12 mouse cellular contexts compared by ENCODE assay signal in the genomic region with DNA sequence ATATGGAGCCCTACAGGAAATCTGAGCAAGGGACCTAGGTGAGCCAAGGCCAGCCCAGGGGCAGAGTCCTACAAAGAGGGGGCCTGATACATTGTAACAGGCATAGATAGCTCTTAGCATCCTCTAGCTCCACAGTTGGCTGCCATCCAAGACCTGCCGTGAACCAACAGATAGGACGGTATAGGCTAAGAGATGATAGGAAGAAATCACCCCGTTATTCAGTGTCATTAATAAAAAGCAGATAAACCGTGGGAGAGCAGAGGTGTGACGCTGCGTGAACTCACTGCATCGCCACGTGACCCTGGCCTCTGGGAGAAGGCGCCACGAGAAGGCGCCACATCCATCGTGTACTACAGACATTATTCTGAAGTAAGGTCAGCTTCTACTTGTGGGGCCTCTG. TPM values are rescaled to one million over a fixed set of nuclear protein-coding genes. Genes with fewer than 3 reads are reported as not detected.
DNase-seq lines count a peak whose midpoint lies in the region; ATAC-seq and TF ChIP-seq lines count a peak whose summit lies in the region.
"Had no signal": no experiment of that assay in that cellular context is flagged by ENCODE, and none has a peak within 500 bp of the region (broad histone marks: within the 10 kb centered on the region; RNA-seq: fewer than 3 reads in every experiment).

No protein-coding gene starts in this region.

- H3K4me1 ChIP-seq in kidney, adult 2 months (ENCODE audit: control insufficient read depth, insufficient read depth, low read length) = peaks cover 5% of the 10 kb centered on the region; the same call in 1 of the 2 replicates
- H3K4me1 ChIP-seq in midbrain, postnatal 0 days (ENCODE audit: insufficient read depth, low read length) = no peaks in the 10 kb centered on the region
- H3K4me1 ChIP-seq in midbrain, embryonic 16.5 days (ENCODE audit: control insufficient read depth, insufficient read depth, low read length) = no peaks in the 10 kb centered on the region
- H3K4me1 ChIP-seq in heart, postnatal 0 days (ENCODE audit: control insufficient read depth, insufficient read depth) = peaks cover 20% of the 10 kb centered on the region

- no peak overlapping the region for H3K9ac ChIP-seq in midbrain, postnatal 0 days (replicated peaks; ENCODE audit: low read length, poor library complexity, severe bottlenecking)
- H3K9ac ChIP-seq in midbrain, embryonic 16.5 days (ENCODE audit: low read depth, low read length) = no peak overlapping the region
- H3K9ac ChIP-seq in heart, postnatal 0 days (replicated peaks; ENCODE audit: low read depth, low read length) = no peak overlapping the region

- no peak for ATAC-seq in midbrain, postnatal 0 days (ENCODE audit: low FRiP score)
- ATAC-seq in midbrain, embryonic 16.5 days = no peak
- peak; percentile 31; the same call in 1 of the 2 replicates for ATAC-seq in heart, postnatal 0 days (ENCODE audit: insufficient read depth, low read depth)
- ATAC-seq in frontal cortex, adult (ENCODE audit: low TSS enrichment) = no peak
- ATAC-seq: hindbrain, embryonic 16.5 days had no signal

- no peak overlapping the region for H3K4me2 ChIP-seq in midbrain, postnatal 0 days (ENCODE audit: low read depth, low read length, poor library complexity, severe bottlenecking)
- no peak overlapping the region for H3K4me2 ChIP-seq in midbrain, embryonic 16.5 days (ENCODE audit: low read length)
- peak overlapping the region; percentile 19; the same call in 1 of the 2 replicates for H3K4me2 ChIP-seq in heart, postnatal 0 days (ENCODE audit: low read depth, low read length)

- H3K27ac ChIP-seq in kidney, adult 2 months (ENCODE audit: insufficient read depth, low read depth, low read length) = peak overlapping the region; percentile 71
- H3K27ac ChIP-seq in midbrain, postnatal 0 days (ENCODE audit: low read depth, low read length) = no peak overlapping the region
- no peak overlapping the region for H3K27ac ChIP-seq in midbrain, embryonic 16.5 days (ENCODE audit: low read length)
- H3K27ac ChIP-seq in heart, postnatal 0 days (ENCODE audit: low read depth) = peak overlapping the region; percentile 74

- TF ChIP-seq POLR2A in kidney, adult 2 months (IDR thresholded peaks at IDR 0.05; ENCODE audit: low read depth, low read length) = no peak

- no peak overlapping the region for H3K4me3 ChIP-seq in kidney, adult 2 months (ENCODE audit: insufficient read depth, low read depth, low read length)
- no peak overlapping the region for H3K4me3 ChIP-seq in midbrain, postnatal 0 days (ENCODE audit: low read depth, low read length)
- no peak overlapping the region for H3K4me3 ChIP-seq in midbrain, embryonic 16.5 days (ENCODE audit: low read depth, low read length)
- no peak overlapping the region for H3K4me3 ChIP-seq in heart, postnatal 0 days (ENCODE audit: low read depth, low read length)
- H3K4me3 ChIP-seq: megakaryocyte, embryonic 14.5 days had no signal

- no peaks in the 10 kb centered on the region for H3K36me3 ChIP-seq in kidney, adult 2 months (ENCODE audit: control insufficient read depth, insufficient read depth, low read length)
- H3K36me3 ChIP-seq in midbrain, postnatal 0 days (ENCODE audit: insufficient read depth, low read length) = peaks cover 36% of the 10 kb centered on the region
- peaks cover 25% of the 10 kb centered on the region for H3K36me3 ChIP-seq in midbrain, embryonic 16.5 days (ENCODE audit: control insufficient read depth, insufficient read depth, low read length)
- H3K36me3 ChIP-seq in heart, postnatal 0 days (replicated peaks; ENCODE audit: control insufficient read depth, insufficient read depth, low read length) = peaks cover 19% of the 10 kb centered on the region

- WGBS in kidney, adult 2 months = 70% methylated on average over 12 of the region's 12 CpGs
- WGBS in midbrain, postnatal 0 days = 87% methylated on average over 12 of the region's 12 CpGs
- WGBS in midbrain, embryonic 16.5 days = 88% methylated on average over 12 of the region's 12 CpGs
- WGBS in heart, postnatal 0 days = 41% methylated on average over 12 of the region's 12 CpGs

- DNase-seq in kidney, adult 2 months = no peak
- no peak for DNase-seq in kidney, adult 18-20 months
- DNase-seq in midbrain, postnatal 0 days (ENCODE audit: low spot score) = peak; percentile 7
- no peak for DNase-seq in heart, postnatal 0 days (ENCODE audit: low spot score)
- DNase-seq in testis, postnatal 10 days (ENCODE audit: low spot score) = peak; percentile 83
- DNase-seq in urinary bladder, postnatal 4 days (ENCODE audit: low spot score in 2 of 2) = no peak
- DNase-seq: thymus, postnatal 25 days had no signal

- TF ChIP-seq CTCF in kidney, adult 2 months (conservative IDR thresholded peaks at IDR 0.05; ENCODE audit: insufficient read depth, insufficient read length, low read depth, low read length) = no peak
- TF ChIP-seq CTCF in midbrain, postnatal 0 days (IDR thresholded peaks at IDR 0.05) = no peak
- TF ChIP-seq CTCF in heart, postnatal 0 days (IDR thresholded peaks at IDR 0.05; ENCODE audit: low read depth) = no peak

- no peak for TF ChIP-seq EP300 in heart, postnatal 0 days (IDR thresholded peaks at IDR 0.05; ENCODE audit: low read depth)

- H3K9me3 ChIP-seq in midbrain, postnatal 0 days (ENCODE audit: low read length) = no peaks in the 10 kb centered on the region
- no peaks in the 10 kb centered on the region for H3K9me3 ChIP-seq in midbrain, embryonic 16.5 days (replicated peaks; ENCODE audit: control insufficient read depth, low read length, poor library complexity, severe bottlenecking)
- no peaks in the 10 kb centered on the region for H3K9me3 ChIP-seq in heart, postnatal 0 days (replicated peaks; ENCODE audit: control insufficient read depth, low read length)
- H3K9me3 ChIP-seq: megakaryocyte, embryonic 14.5 days had no signal

- H3K27me3 ChIP-seq in kidney, adult 2 months (replicated peaks; ENCODE audit: control insufficient read depth, insufficient read depth, low read length) = no peaks in the 10 kb centered on the region
- no peaks in the 10 kb centered on the region for H3K27me3 ChIP-seq in midbrain, postnatal 0 days (ENCODE audit: insufficient read depth, low read length)
- no peaks in the 10 kb centered on the region for H3K27me3 ChIP-seq in midbrain, embryonic 16.5 days (ENCODE audit: control insufficient read depth, insufficient read depth, low read depth, low read length)
- H3K27me3 ChIP-seq in heart, postnatal 0 days (ENCODE audit: control insufficient read depth, insufficient read depth, low read length) = no peaks in the 10 kb centered on the region
- H3K27me3 ChIP-seq: megakaryocyte, embryonic 14.5 days had no signal

RNA-seq across cellular contexts. Expression of a gene that starts 19.5 kb away (rescaled TPM):
- 93.4 and 100 TPM in 2 replicates for polyA plus RNA-seq in kidney, adult 2 months (2012; rRNA removed)
- 11.1 and 11.2 TPM in 2 replicates for total RNA-seq in midbrain, postnatal 0 days (2014; rRNA removed)
- 8.2 and 8.3 TPM in 2 replicates for polyA plus RNA-seq in midbrain, postnatal 0 days (2015; fragmentation: Nextera tagmentation; extraction: Ambion mirVana)
- polyA plus RNA-seq in midbrain, embryonic 16.5 days (2015; fragmentation: Nextera tagmentation; extraction: Ambion mirVana) = 10.3 and 11.1 TPM in 2 replicates
- 53.8 and 56.4 TPM in 2 replicates for total RNA-seq in heart, postnatal 0 days (2014; rRNA removed; ENCODE audit: low replicate concordance)
- polyA plus RNA-seq in heart, postnatal 0 days (2015; fragmentation: Nextera tagmentation; extraction: Ambion mirVana) = 27.2 and 27.9 TPM in 2 replicates

RNA-seq across cellular contexts. Expression of a gene that starts 48.0 kb away (rescaled TPM):
- polyA plus RNA-seq in kidney, adult 2 months (2012; rRNA removed) = 10.1 and 10.6 TPM in 2 replicates
- total RNA-seq in midbrain, postnatal 0 days (2014; rRNA removed) = 22.7 and 39.8 TPM in 2 replicates
- 13.5 and 14.4 TPM in 2 replicates for polyA plus RNA-seq in midbrain, postnatal 0 days (2015; fragmentation: Nextera tagmentation; extraction: Ambion mirVana)
- 18.8 and 20.1 TPM in 2 replicates for polyA plus RNA-seq in midbrain, embryonic 16.5 days (2015; fragmentation: Nextera tagmentation; extraction: Ambion mirVana)
- 11.7 and 13.4 TPM in 2 replicates for total RNA-seq in heart, postnatal 0 days (2014; rRNA removed; ENCODE audit: low replicate concordance)
- polyA plus RNA-seq in heart, postnatal 0 days (2015; fragmentation: Nextera tagmentation; extraction: Ambion mirVana) = 4.0 and 4.6 TPM in 2 replicates

RNA-seq across cellular contexts. Expression of a gene that starts 48.3 kb away (rescaled TPM):
- 11.9 and 13.3 TPM in 2 replicates for polyA plus RNA-seq in kidney, adult 2 months (2012; rRNA removed)
- total RNA-seq in midbrain, postnatal 0 days (2014; rRNA removed) = 17.4 and 22.3 TPM in 2 replicates
- 2.7 and 3.2 TPM in 2 replicates for polyA plus RNA-seq in midbrain, postnatal 0 days (2015; fragmentation: Nextera tagmentation; extraction: Ambion mirVana)
- polyA plus RNA-seq in midbrain, embryonic 16.5 days (2015; fragmentation: Nextera tagmentation; extraction: Ambion mirVana) = 4.6 and 5.3 TPM in 2 replicates
- 12.0 and 13.5 TPM in 2 replicates for total RNA-seq in heart, postnatal 0 days (2014; rRNA removed; ENCODE audit: low replicate concordance)
- 2.2 and 2.4 TPM in 2 replicates for polyA plus RNA-seq in heart, postnatal 0 days (2015; fragmentation: Nextera tagmentation; extraction: Ambion mirVana)

RNA-seq across cellular contexts. Expression of a gene that starts 51.9 kb away (rescaled TPM):
- 11.6 and 13.3 TPM in 2 replicates for polyA plus RNA-seq in kidney, adult 2 months (2012; rRNA removed)
- 45.0 and 56.3 TPM in 2 replicates for total RNA-seq in midbrain, postnatal 0 days (2014; rRNA removed)
- polyA plus RNA-seq in midbrain, postnatal 0 days (2015; fragmentation: Nextera tagmentation; extraction: Ambion mirVana) = 34.9 and 36.5 TPM in 2 replicates
- 51.9 and 53.4 TPM in 2 replicates for polyA plus RNA-seq in midbrain, embryonic 16.5 days (2015; fragmentation: Nextera tagmentation; extraction: Ambion mirVana)
- total RNA-seq in heart, postnatal 0 days (2014; rRNA removed; ENCODE audit: low replicate concordance) = 27.9 and 31.4 TPM in 2 replicates
- 13.2 and 15.3 TPM in 2 replicates for polyA plus RNA-seq in heart, postnatal 0 days (2015; fragmentation: Nextera tagmentation; extraction: Ambion mirVana)

RNA-seq across cellular contexts. Expression of a gene that starts 56.7 kb away (rescaled TPM):
- polyA plus RNA-seq in kidney, adult 2 months (2012; rRNA removed) = not detected in 2 replicates
- 0.42 TPM in 1 of 2 replicates, not detected in the other for total RNA-seq in midbrain, postnatal 0 days (2014; rRNA removed)
- 0.20 and 0.59 TPM in 2 replicates for polyA plus RNA-seq in midbrain, postnatal 0 days (2015; fragmentation: Nextera tagmentation; extraction: Ambion mirVana)
- 0.38 TPM in 1 of 2 replicates, not detected in the other for polyA plus RNA-seq in midbrain, embryonic 16.5 days (2015; fragmentation: Nextera tagmentation; extraction: Ambion mirVana)
- 0.12 TPM in 1 of 2 replicates, not detected in the other for total RNA-seq in heart, postnatal 0 days (2014; rRNA removed; ENCODE audit: low replicate concordance)
- 0.22 TPM in 2 replicates for polyA plus RNA-seq in heart, postnatal 0 days (2015; fragmentation: Nextera tagmentation; extraction: Ambion mirVana)
- polyA plus RNA-seq: hindbrain, embryonic 16.5 days; neural tube, embryonic 11.5 days had no signal

Comparison
In these comparisons a context has a peak if more than half of its experiments do, and no peak if none do; other contexts are left out.
1. DNase-seq: peak in midbrain, postnatal 0 days (single experiment) and testis, postnatal 10 days (single experiment); none in kidney, adult 2 months (single experiment), kidney, adult 18-20 months (single experiment), heart, postnatal 0 days (single experiment) and urinary bladder, postnatal 4 days (0 of 2).
2. H3K27ac ChIP-seq: peak in kidney, adult 2 months (single experiment) and heart, postnatal 0 days (single experiment); none in midbrain, postnatal 0 days (single experiment) and midbrain, embryonic 16.5 days (single experiment).